Mouse (Mus musculus) heart, adult 2 months (tissue): ENCODE measurements around the gene Vstm4. TPM values are rescaled to one million over a fixed set of nuclear protein-coding genes. Genes with fewer than 3 reads are reported as not detected.

Experiments
- DNase-seq, 2 experiments: peaks; one replicate each; pipeline ENCODE4 v3.0.0; 2021
- H3K27ac ChIP-seq: fragments of 200-600 bp; 2 replicates; pipeline ENCODE4 v1.8.1; 2022
- H3K27me3 ChIP-seq: fragments of 200-500 bp; 2 replicates; pipeline ENCODE4 v1.6.1; 2012; ENCODE audit warnings: mild to moderate bottlenecking, low read length, inconsistent platforms, mixed read lengths; ENCODE audit not compliant: control insufficient read depth, insufficient read depth
- H3K36me3 ChIP-seq: fragments of 200-500 bp; 2 replicates; pipeline ENCODE4 v1.6.1; 2012; ENCODE audit warnings: low read length, inconsistent platforms; ENCODE audit not compliant: control insufficient read depth, insufficient read depth
- H3K4me1 ChIP-seq: fragments of 200-500 bp; 2 replicates; pipeline ENCODE4 v1.6.1; 2011; ENCODE audit warnings: low read length; ENCODE audit not compliant: control insufficient read depth, insufficient read depth
- H3K4me3 ChIP-seq: fragments of 200-600 bp; 2 replicates; pipeline ENCODE4 v1.8.1; 2022
- H3K79me2 ChIP-seq: fragments of 200-500 bp; replicated peaks from 2 replicates; pipeline ENCODE4 v1.6.1; 2012; ENCODE audit warnings: mild to moderate bottlenecking, inconsistent platforms, low read length, moderate library complexity, mixed read lengths; ENCODE audit not compliant: control insufficient read depth, insufficient read depth
- H3K9ac ChIP-seq: fragments of 200-500 bp; 2 replicates; pipeline ENCODE4 v1.6.1; 2012; ENCODE audit warnings: low read depth, mild to moderate bottlenecking, control low read depth, inconsistent platforms, low read length, mixed read lengths
- CTCF ChIP-seq: fragments of 200-600 bp; IDR thresholded peaks from 2 replicates; pipeline ENCODE4 v1.8.1; 2022; ENCODE audit warnings: antibody characterized with exemption, mild to moderate bottlenecking, moderate library complexity
- EP300 ChIP-seq: fragments of 200-500 bp; IDR thresholded peaks from 2 replicates; pipeline ENCODE4 v1.6.1; 2011; ENCODE audit warnings: low read depth, low read length, control low read depth; ENCODE audit not compliant: insufficient read depth
- POLR2A ChIP-seq: fragments of 200-500 bp; IDR thresholded peaks from 2 replicates; pipeline ENCODE4 v1.6.1; 2011; ENCODE audit warnings: mild to moderate bottlenecking, low read depth, low read length, control low read depth; ENCODE audit not compliant: insufficient read depth
- WGBS: fragments of 180-500 bp; shearing (Covaris S2); methylation state at CpG from one replicate; pipeline ENCODE4 v1.1.7; 2018; 5-methylcytosine and 5-hydroxymethylcytosine counted together
- intact Hi-C: fragments of 180-260 bp; cut with DNase I; formaldehyde crosslinking; loops from one replicate; pipeline ENCODE4 v1.15.1; 2025
- polyA plus RNA-seq: library from polyadenylated mRNA; depleted of rRNA; stranded (reverse); fragments of >200 nt; gene quantifications from 2 replicates; pipeline ENCODE4 v1.2.3, GENCODE M21; 2012
- total RNA-seq, 2 experiments: library from RNA; stranded (reverse); gene quantifications; 2 replicates each; pipeline ENCODE4 v1.2.3; 2021

Vstm4 gene
- total and polyA plus RNA-seq, 3 experiments, result 6.6 to 11.7 (median 9.2) TPM

- 39% methylated on average over 2 of the region's 2 CpGs for WGBS
- intact Hi-C loops, result no loop called here
- DNase-seq, result no peak
- no peak for TF ChIP-seq CTCF
- no peak overlapping the region for H3K4me3 ChIP-seq
- peaks cover 13% of the 10 kb centered on the region for H3K4me1 ChIP-seq
- 0 out of 2 replicates have a peak overlapping the region, but pooled peaks have one; percentile 8 for H3K9ac ChIP-seq
- H3K79me2 ChIP-seq, result no peaks in the 10 kb centered on the region
- peak overlapping the region; percentile 75 for H3K27ac ChIP-seq
- no peaks in the 10 kb centered on the region for H3K36me3 ChIP-seq
- H3K27me3 ChIP-seq, result no peaks in the 10 kb centered on the region
Measured at GRCm38 (mm10) chr14:32861656-32862055, 5.1 kb downstream of the Vstm4 start.

- no peak for TF ChIP-seq POLR2A
- no peak for TF ChIP-seq CTCF
- H3K36me3 ChIP-seq, result no peaks in the 10 kb centered on the region; the same call in 1 of the 2 replicates
- peaks cover 9% of the 10 kb centered on the region for H3K4me1 ChIP-seq
- no peak overlapping the region for H3K9ac ChIP-seq
- H3K27me3 ChIP-seq, result no peaks in the 10 kb centered on the region
- no peak overlapping the region for H3K27ac ChIP-seq
- intact Hi-C loops, result no loop called here
- no peak overlapping the region for H3K4me3 ChIP-seq
- H3K79me2 ChIP-seq, result no peaks in the 10 kb centered on the region
- DNase-seq, result no peak
- 70% methylated on average over 3 of the region's 3 CpGs for WGBS
Measured at GRCm38 (mm10) chr14:32865331-32865730, 8.8 kb downstream of the Vstm4 start.

GRCm38 (mm10) chr14:32871963-32872362 is 15.4 kb downstream of the Vstm4 start:
- TF ChIP-seq POLR2A (no peak), CTCF (no peak), EP300 (no peak)
- H3K79me2 ChIP-seq, result no peaks in the 10 kb centered on the region
- no peaks in the 10 kb centered on the region; the same call in 1 of the 2 replicates for H3K36me3 ChIP-seq
- no peak overlapping the region for H3K27ac ChIP-seq
- intact Hi-C loops, result no loop called here
- WGBS, result 58% methylated on average over 5 of the region's 5 CpGs
- peaks cover 1% of the 10 kb centered on the region; the same call in 1 of the 2 replicates for H3K4me1 ChIP-seq
- no peak overlapping the region for H3K4me3 ChIP-seq
- H3K27me3 ChIP-seq, result no peaks in the 10 kb centered on the region
- no peak overlapping the region for H3K9ac ChIP-seq
- DNase-seq, result peak in 1 of 2 experiments; percentile 15

- H3K27me3 ChIP-seq, result no peaks in the 10 kb centered on the region
- no peak overlapping the region for H3K4me3 ChIP-seq
- intact Hi-C loops, result no loop called here
- H3K4me1 ChIP-seq, result peaks cover 21% of the 10 kb centered on the region
- 30% methylated on average over 6 of the region's 6 CpGs for WGBS
- DNase-seq, result peak in 1 of 2 experiments; percentile 21
- TF ChIP-seq EP300, result no peak
- no peak for TF ChIP-seq POLR2A
- no peak for TF ChIP-seq CTCF
- H3K36me3 ChIP-seq, result peaks cover 8% of the 10 kb centered on the region; the same call in 1 of the 2 replicates
- no peaks in the 10 kb centered on the region; the same call in 1 of the 2 replicates for H3K79me2 ChIP-seq
- H3K27ac ChIP-seq, result peak overlapping the region; percentile 23; the same call in 1 of the 2 replicates
- no peak overlapping the region for H3K9ac ChIP-seq
Measured at GRCm38 (mm10) chr14:32877549-32877948, 21.0 kb downstream of the Vstm4 start.

DNA sequence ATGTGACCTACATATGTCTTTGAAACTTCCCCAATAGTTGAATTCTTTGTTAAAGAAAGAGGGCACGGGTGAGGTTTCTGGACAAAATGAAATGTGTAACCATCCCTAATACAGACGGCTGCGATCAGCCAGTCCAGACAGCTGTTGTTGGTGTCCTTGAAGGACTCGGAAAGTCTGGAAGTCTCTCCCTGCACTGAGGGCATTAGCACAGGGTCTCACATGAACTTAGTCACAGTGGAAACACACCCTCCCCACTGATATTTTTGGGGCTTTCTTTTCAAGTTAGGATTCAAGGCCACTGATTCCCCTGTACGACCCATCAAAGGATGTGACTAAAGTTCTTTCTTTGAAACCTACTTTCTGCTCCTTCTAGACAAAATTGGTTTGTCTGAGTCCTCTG is 23.8 kb downstream of the Vstm4 start:
- WGBS, result 54% methylated on average over 5 of the region's 5 CpGs
- H3K4me1 ChIP-seq, result peaks cover 22% of the 10 kb centered on the region
- no peak overlapping the region for H3K9ac ChIP-seq
- H3K36me3 ChIP-seq, result peaks cover 8% of the 10 kb centered on the region; the same call in 1 of the 2 replicates
- no peak for DNase-seq
- intact Hi-C loops, result no loop called here
- H3K27me3 ChIP-seq, result no peaks in the 10 kb centered on the region
- TF ChIP-seq EP300 (no peak), CTCF (no peak)
- no peaks in the 10 kb centered on the region; the same call in 1 of the 2 replicates for H3K79me2 ChIP-seq
- H3K27ac ChIP-seq, result peak overlapping the region; percentile 9; the same call in 1 of the 2 replicates
- no peak overlapping the region for H3K4me3 ChIP-seq

- peaks cover 8% of the 10 kb centered on the region; the same call in 1 of the 2 replicates for H3K36me3 ChIP-seq
- no peaks in the 10 kb centered on the region; the same call in 1 of the 2 replicates for H3K79me2 ChIP-seq
- peak overlapping the region; percentile 68 for H3K27ac ChIP-seq
- H3K27me3 ChIP-seq, result no peaks in the 10 kb centered on the region
- H3K4me3 ChIP-seq, result no peak overlapping the region
- TF ChIP-seq CTCF (no peak), EP300 (peak; percentile 74), POLR2A (no peak)
- DNase-seq, result peak; percentile 55 to 73
- 23% methylated on average over 1 of the region's 1 CpGs for WGBS
- peaks cover 22% of the 10 kb centered on the region for H3K4me1 ChIP-seq
- intact Hi-C loops, result no loop called here
- H3K9ac ChIP-seq, result no peak overlapping the region
Measured at GRCm38 (mm10) chr14:32881693-32882092, 25.1 kb downstream of the Vstm4 start.
